Mouse (Mus musculus) embryonic facial prominence, embryonic 12.5 days (tissue): ENCODE measurements at regions not wholly inside any gene's neighbourhood (a gene's known extent, or its start where the extent isn't known, plus 50 kb on each side); places are given as distances from the start of the nearest gene placed in this dataset.

Source experiments
- ATAC-seq: fragments of 200-750 bp; cut with Nextera tagmentation; 2 replicates; pipeline ENCODE4 v1.8.0; 2017; ENCODE audit not compliant: insufficient number of reproducible peaks, insufficient read depth, low FRiP score, low TSS enrichment
- H3K27ac ChIP-seq: fragments of 300-500 bp; sonication (generic); 2 replicates; pipeline ENCODE4 v1.5.1; 2016; ENCODE audit warnings: mild to moderate bottlenecking
- H3K27me3 ChIP-seq: fragments of 300-500 bp; sonication (generic); 2 replicates; pipeline ENCODE4 v1.6.1; 2016; ENCODE audit warnings: mild to moderate bottlenecking, moderate library complexity
- H3K36me3 ChIP-seq: fragments of 300-500 bp; sonication (generic); 2 replicates; pipeline ENCODE4 v1.6.1; 2016; ENCODE audit warnings: mild to moderate bottlenecking
- H3K4me1 ChIP-seq: fragments of 300-500 bp; sonication (generic); 2 replicates; pipeline ENCODE4 v1.6.1; 2016
- H3K4me2 ChIP-seq: fragments of 300-500 bp; sonication (generic); replicated peaks from 2 replicates; pipeline ENCODE4 v1.6.1; 2016; ENCODE audit warnings: mild to moderate bottlenecking, moderate library complexity
- H3K4me3 ChIP-seq: fragments of 300-500 bp; sonication (generic); 2 replicates; pipeline ENCODE4 v1.5.1; 2016; ENCODE audit warnings: mild to moderate bottlenecking
- H3K9ac ChIP-seq: fragments of 300-500 bp; sonication (generic); 2 replicates; pipeline ENCODE4 v1.6.1; 2016; ENCODE audit warnings: mild to moderate bottlenecking, moderate library complexity
- H3K9me3 ChIP-seq: fragments of 300-500 bp; sonication (generic); 2 replicates; pipeline ENCODE4 v1.6.1; 2016; ENCODE audit warnings: mild to moderate bottlenecking, moderate library complexity
- WGBS: fragments of 180-500 bp; shearing (Covaris S2); methylation state at CpG from one replicate; pipeline ENCODE4 v1.1.7; 2016; 5-methylcytosine and 5-hydroxymethylcytosine counted together

GRCm38 (mm10) chr8:126742081-126742480 lies 148.3 kb upstream of the Irf2bp2 start:
- no peaks in the 10 kb centered on the region for H3K9me3 ChIP-seq
- no peaks in the 10 kb centered on the region for H3K36me3 ChIP-seq
- no peak overlapping the region for H3K27ac ChIP-seq
- no peak for ATAC-seq
- no peak overlapping the region for H3K4me2 ChIP-seq
- H3K9ac ChIP-seq, result no peak overlapping the region
- no peaks in the 10 kb centered on the region for H3K27me3 ChIP-seq
- no peak overlapping the region for H3K4me3 ChIP-seq
- peaks cover 16% of the 10 kb centered on the region; the same call in 1 of the 2 replicates for H3K4me1 ChIP-seq
- whole genome bisulfite sequencing, result 82% methylated on average over 3 of the region's 3 CpGs

- no peak for ATAC-seq
- Histone ChIP-seq H3K36me3 (no peaks in the 10 kb centered on the region), H3K27ac (no peak overlapping the region), H3K4me1 (peaks cover 21% of the 10 kb centered on the region), H3K4me2 (no peak overlapping the region), H3K4me3 (no peak overlapping the region), H3K27me3 (no peaks in the 10 kb centered on the region), H3K9me3 (no peaks in the 10 kb centered on the region), H3K9ac (no peak overlapping the region)
- 83% methylated on average over 3 of the region's 3 CpGs for WGBS
Observed at GRCm38 (mm10) chr8:126741031-126741430, 147.2 kb upstream of the Irf2bp2 start.

DNA sequence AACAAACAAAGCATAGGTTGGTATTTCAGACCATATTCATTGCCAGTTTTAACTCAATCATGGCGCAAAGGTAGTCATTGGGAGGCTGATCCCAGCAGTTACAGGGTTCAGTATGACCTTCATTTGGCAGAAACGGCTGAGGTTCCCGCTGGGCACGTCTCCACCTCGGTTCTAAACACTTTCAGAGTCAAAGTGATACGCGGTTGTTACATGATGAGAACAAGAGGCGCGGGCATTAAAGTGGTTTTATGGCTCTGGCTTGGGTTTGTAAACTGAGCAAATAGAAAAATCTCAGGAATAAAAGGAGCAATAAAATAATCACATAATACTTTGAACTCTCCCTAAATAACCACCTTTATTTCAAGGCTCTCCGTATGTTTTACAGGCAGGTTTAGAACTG lies 146.0 kb upstream of the Irf2bp2 start:
- Histone ChIP-seq H3K27ac (no peak overlapping the region), H3K36me3 (no peaks in the 10 kb centered on the region), H3K9ac (no peak overlapping the region), H3K4me3 (no peak overlapping the region), H3K4me2 (no peak overlapping the region), H3K9me3 (no peaks in the 10 kb centered on the region), H3K4me1 (peaks cover 24% of the 10 kb centered on the region), H3K27me3 (no peaks in the 10 kb centered on the region)
- ATAC-seq, result no peak
- WGBS, result 89% methylated on average over 10 of the region's 10 CpGs

- Histone ChIP-seq H3K4me1 (peaks cover 40% of the 10 kb centered on the region), H3K27ac (peak overlapping the region; percentile 88; the same call in 1 of the 2 replicates), H3K4me3 (no peak overlapping the region), H3K9me3 (no peaks in the 10 kb centered on the region), H3K36me3 (no peaks in the 10 kb centered on the region), H3K4me2 (no peak overlapping the region), H3K27me3 (no peaks in the 10 kb centered on the region), H3K9ac (no peak overlapping the region)
- no peak for ATAC-seq
- 62% methylated on average over 5 of the region's 5 CpGs for WGBS
Observed at GRCm38 (mm10) chr8:126737032-126737431, 143.2 kb upstream of the Irf2bp2 start.

- 35% methylated on average over 10 of the region's 10 CpGs for WGBS
- Histone ChIP-seq H3K36me3 (no peaks in the 10 kb centered on the region), H3K27me3 (no peaks in the 10 kb centered on the region), H3K27ac (peak overlapping the region; percentile 88), H3K9me3 (no peaks in the 10 kb centered on the region), H3K4me1 (peaks cover 40% of the 10 kb centered on the region), H3K4me3 (no peak overlapping the region), H3K4me2 (no peak overlapping the region), H3K9ac (no peak overlapping the region; the same call in 1 of the 2 replicates)
- no peak for ATAC-seq
Observed at GRCm38 (mm10) chr8:126736441-126736962, 142.7 kb upstream of the Irf2bp2 start.

GRCm38 (mm10) chr8:126735488-126736440 lies 142.0 kb upstream of the Irf2bp2 start:
- Histone ChIP-seq H3K4me2 (no peak overlapping the region), H3K27ac (peak overlapping the region; percentile 88), H3K4me3 (no peak overlapping the region), H3K36me3 (no peaks in the 10 kb centered on the region), H3K4me1 (peaks cover 40% of the 10 kb centered on the region), H3K9me3 (no peaks in the 10 kb centered on the region), H3K9ac (no peak overlapping the region; the same call in 1 of the 2 replicates), H3K27me3 (no peaks in the 10 kb centered on the region)
- WGBS, result 32% methylated on average over 25 of the region's 25 CpGs
- ATAC-seq, result peak; percentile 49; the same call in 1 of the 2 replicates

DNA sequence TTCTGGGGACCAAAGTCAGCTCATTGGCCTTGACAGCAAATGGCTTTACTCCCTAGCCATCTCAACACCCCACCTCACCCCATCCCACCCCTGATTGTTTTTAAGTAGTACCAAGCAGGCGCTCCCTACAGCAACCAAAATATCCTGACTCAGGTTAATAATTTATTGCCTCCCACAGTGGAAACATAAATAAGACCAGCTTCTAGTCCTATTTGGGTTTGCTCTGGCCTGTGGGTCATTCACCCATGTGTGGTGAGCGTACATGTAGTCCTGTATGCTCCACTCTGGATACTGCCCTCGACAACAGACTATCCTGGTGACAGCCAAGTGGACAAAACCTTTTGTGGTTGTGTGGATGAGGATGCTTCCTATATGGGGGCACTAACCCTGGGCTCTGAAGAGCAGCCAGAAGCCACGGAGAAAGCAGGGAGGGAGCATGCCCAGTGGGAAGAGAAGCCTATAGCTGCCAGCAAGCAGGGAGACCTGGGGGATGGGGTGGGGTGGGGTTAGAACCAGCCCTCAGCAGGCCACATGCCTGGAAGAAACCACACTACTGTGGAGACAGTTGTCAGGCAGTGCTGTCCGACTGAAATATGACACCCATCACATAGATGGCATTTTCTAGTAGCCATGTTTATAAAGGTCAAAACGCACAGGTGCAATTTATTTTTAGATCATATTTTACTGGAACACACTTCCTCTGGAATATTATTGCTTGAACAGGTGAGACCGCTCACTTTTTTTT lies 141.1 kb upstream of the Irf2bp2 start:
- no peak overlapping the region for H3K4me2 ChIP-seq
- 56% methylated on average over 7 of the region's 7 CpGs for WGBS
- H3K36me3 ChIP-seq, result no peaks in the 10 kb centered on the region
- H3K27me3 ChIP-seq, result no peaks in the 10 kb centered on the region
- H3K27ac ChIP-seq, result peak overlapping the region; percentile 54; the same call in 1 of the 2 replicates
- peaks cover 40% of the 10 kb centered on the region for H3K4me1 ChIP-seq
- no peak for ATAC-seq
- no peak overlapping the region for H3K9ac ChIP-seq
- H3K9me3 ChIP-seq, result no peaks in the 10 kb centered on the region
- H3K4me3 ChIP-seq, result no peak overlapping the region

- H3K27ac ChIP-seq, result no peak overlapping the region
- no peaks in the 10 kb centered on the region for H3K36me3 ChIP-seq
- H3K27me3 ChIP-seq, result no peaks in the 10 kb centered on the region
- no peak overlapping the region for H3K4me3 ChIP-seq
- no peak overlapping the region for H3K4me2 ChIP-seq
- no peaks in the 10 kb centered on the region for H3K9me3 ChIP-seq
- 76% methylated on average over 6 of the region's 6 CpGs for WGBS
- peaks cover 40% of the 10 kb centered on the region for H3K4me1 ChIP-seq
- no peak for ATAC-seq
- H3K9ac ChIP-seq, result no peak overlapping the region
Observed at GRCm38 (mm10) chr8:126733779-126734178, 140.0 kb upstream of the Irf2bp2 start.

DNA sequence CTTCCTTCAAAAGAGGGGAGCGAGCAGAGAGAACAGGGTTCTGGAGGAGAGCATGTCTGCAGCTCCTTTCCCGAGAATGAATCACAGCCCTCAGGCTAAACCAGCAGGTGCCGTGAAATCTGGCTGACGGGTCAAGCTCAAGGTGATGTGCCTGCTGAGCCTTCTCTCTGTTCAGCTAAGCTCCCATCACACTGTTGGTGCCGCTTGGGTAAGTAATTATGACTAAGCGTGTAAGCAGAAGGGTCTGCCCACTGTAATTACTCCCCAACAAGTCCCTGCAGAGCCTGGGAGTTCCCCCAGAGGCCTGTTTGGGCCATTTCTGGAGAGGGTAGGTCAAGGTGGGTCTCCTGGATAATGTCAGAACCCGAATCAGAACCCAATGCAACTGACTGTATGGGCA lies 139.5 kb upstream of the Irf2bp2 start:
- no peak overlapping the region for H3K4me2 ChIP-seq
- WGBS, result 44% methylated on average over 7 of the region's 7 CpGs
- no peaks in the 10 kb centered on the region for H3K36me3 ChIP-seq
- H3K4me3 ChIP-seq, result no peak overlapping the region
- peaks cover 40% of the 10 kb centered on the region for H3K4me1 ChIP-seq
- no peak for ATAC-seq
- no peak overlapping the region for H3K9ac ChIP-seq
- H3K9me3 ChIP-seq, result no peaks in the 10 kb centered on the region
- no peak overlapping the region for H3K27ac ChIP-seq
- no peaks in the 10 kb centered on the region for H3K27me3 ChIP-seq

DNA sequence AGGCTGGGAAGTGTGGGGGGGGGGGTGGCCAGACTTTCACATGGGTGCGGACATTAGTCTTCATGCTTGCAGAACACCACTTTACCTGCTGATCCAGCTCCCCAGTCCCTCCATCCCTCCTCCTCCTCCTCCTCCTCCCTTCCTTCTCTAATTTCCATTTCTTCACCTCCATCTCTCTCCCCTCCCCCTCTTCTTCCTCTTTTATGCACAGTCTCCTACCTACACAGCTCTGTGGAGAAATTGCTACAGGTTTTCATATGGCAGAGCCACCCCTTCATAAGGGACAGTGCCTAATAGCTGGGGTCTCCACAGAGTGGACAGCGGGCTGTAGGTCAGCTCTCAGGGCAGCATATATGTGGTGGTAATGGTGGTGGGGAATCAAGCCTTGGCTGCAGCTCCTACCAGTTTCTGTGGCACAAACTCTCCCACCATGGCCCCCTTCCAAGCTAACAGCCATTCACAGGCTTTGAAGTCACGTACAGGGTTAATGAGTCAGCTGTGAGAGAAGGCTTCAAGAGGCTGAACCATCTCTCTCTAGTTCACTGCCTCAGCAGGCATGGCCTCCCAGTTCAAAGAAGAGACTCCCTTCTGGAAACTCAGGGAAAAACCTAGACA lies 136.3 kb upstream of the Irf2bp2 start:
- H3K4me1 ChIP-seq, result peaks cover 23% of the 10 kb centered on the region
- WGBS, result 86% methylated on average over 3 of the region's 3 CpGs
- H3K9ac ChIP-seq, result no peak overlapping the region
- no peak overlapping the region for H3K4me2 ChIP-seq
- no peak for ATAC-seq
- no peaks in the 10 kb centered on the region for H3K27me3 ChIP-seq
- H3K36me3 ChIP-seq, result no peaks in the 10 kb centered on the region
- H3K27ac ChIP-seq, result no peak overlapping the region
- no peak overlapping the region for H3K4me3 ChIP-seq
- H3K9me3 ChIP-seq, result no peaks in the 10 kb centered on the region

DNA sequence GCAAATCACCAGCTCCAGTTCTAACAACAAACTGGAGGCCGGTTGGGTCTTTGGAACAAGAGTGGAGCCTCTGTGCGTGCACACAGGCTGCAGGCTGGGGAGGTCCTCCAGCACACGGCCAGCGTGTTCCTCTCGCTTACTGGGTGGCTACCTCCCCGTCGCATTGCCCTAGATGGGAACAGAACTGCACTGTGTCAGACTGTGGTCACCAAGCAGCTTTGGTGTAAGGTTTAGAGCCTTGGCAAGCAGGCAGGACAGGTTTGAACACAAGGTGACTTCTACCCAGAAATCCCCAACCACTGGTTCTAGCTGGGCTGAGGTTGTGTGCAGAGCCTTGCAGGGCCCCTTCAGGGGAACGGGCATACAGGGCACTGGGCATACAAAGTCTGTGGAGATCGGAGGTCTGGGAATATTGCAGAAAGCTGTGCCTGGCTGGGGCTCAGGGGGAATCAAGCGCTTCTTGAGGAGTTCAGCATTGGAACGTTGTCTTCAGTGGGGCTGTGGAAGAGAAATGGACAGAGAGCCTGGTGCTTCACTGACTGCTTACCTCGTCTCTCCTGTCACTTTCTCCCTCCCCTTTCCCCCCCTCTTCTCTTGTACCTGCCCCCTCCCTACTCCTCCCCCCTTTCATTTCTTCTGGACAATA lies 135.3 kb upstream of the Irf2bp2 start:
- H3K4me3 ChIP-seq, result no peak overlapping the region
- H3K27me3 ChIP-seq, result no peaks in the 10 kb centered on the region
- no peak overlapping the region for H3K9ac ChIP-seq
- ATAC-seq, result no peak
- H3K36me3 ChIP-seq, result no peaks in the 10 kb centered on the region
- peaks cover 18% of the 10 kb centered on the region; the same call in 1 of the 2 replicates for H3K4me1 ChIP-seq
- H3K9me3 ChIP-seq, result no peaks in the 10 kb centered on the region
- WGBS, result 76% methylated on average over 12 of the region's 12 CpGs
- H3K4me2 ChIP-seq, result no peak overlapping the region
- H3K27ac ChIP-seq, result no peak overlapping the region
